Mouse (Mus musculus) small intestine, adult 2 months (tissue): ENCODE measurements around the gene Zfp652.

Experiments used
- CTCF ChIP-seq: fragments of 200-500 bp; IDR thresholded peaks from 2 replicates; pipeline ENCODE4 v1.5.1; 2012; ENCODE audit warnings: low read depth, mild to moderate bottlenecking, control low read depth, inconsistent platforms, low read length, moderate library complexity, mixed read lengths; ENCODE audit not compliant: insufficient replicate concordance, insufficient read length; ENCODE audit errors: extremely low read depth
- POLR2A ChIP-seq: fragments of 200-500 bp; IDR thresholded peaks from 2 replicates; pipeline ENCODE4 v1.6.1; 2012; ENCODE audit warnings: low read depth, mild to moderate bottlenecking, control low read depth, inconsistent platforms, low read length, moderate library complexity

DNA sequence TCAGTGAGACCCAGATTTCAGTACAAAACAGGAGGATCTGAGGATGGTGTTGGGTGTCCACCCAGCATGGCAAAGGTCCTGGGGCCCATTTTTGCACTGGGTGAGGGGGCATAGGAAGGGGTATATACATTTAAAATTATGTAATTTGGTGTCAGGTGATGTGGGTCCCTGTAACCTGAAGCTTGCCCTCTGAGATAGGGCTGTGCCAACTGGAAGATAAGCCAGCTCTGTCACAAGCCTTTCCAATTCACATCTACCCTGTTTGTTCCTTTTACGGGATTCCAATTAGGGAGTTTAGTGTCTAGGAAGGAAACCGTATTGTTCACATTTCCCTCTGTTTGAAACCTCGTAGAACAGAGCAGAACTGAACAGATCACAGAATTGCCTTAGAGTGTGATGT is 60.8 kb downstream of the Zfp652 start:
- TF ChIP-seq POLR2A = no peak
- TF ChIP-seq CTCF = no peak
